Comparison of ENCODE assay signal across 8 mouse cellular contexts in the genomic region with DNA sequence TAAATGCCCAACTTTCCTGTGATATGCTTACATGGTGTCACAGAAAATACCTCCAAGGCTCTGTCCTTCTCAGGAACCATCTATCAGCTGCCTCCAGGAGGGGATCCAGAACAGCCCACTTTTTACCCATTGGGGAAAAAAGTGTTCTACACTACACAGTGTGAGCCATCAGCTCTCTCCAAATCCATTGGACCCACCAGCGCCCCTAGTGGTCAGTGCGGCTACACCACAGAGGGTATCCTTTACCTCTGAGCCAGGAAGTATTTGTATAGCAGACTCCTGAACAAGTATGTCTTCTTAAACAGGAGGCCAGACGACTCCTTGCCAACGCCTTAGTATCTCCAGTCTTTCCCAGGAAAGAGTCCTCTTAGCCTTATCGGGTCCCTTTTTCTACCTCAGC. TPM values are rescaled to one million over a fixed set of nuclear protein-coding genes. Genes with fewer than 3 reads are reported as not detected.
DNase-seq lines count a peak whose midpoint lies in the region; ATAC-seq lines count a peak whose summit lies in the region.

No protein-coding gene starts in this region.

- no peak overlapping the region for H3K27ac ChIP-seq in kidney, embryonic 14.5 days (ENCODE audit: low read depth, low read length)

- H3K36me3 ChIP-seq in kidney, embryonic 14.5 days (ENCODE audit: control insufficient read depth, insufficient read depth, low read length): no peaks in the 10 kb centered on the region

- intact Hi-C loops in gastrocnemius, postnatal 14 days (cut with DNase I; ENCODE audit: low total_unique reads): no loop called here

- no peaks in the 10 kb centered on the region for H3K9me3 ChIP-seq in kidney, embryonic 14.5 days (ENCODE audit: control insufficient read depth, low read length)

- no peak for ATAC-seq in CD4-positive, CD25-positive, alpha-beta regulatory T cell, adult 4 months
- no peak for ATAC-seq in kidney, embryonic 14.5 days (ENCODE audit: low FRiP score, low TSS enrichment)
- peak; percentile 67 for ATAC-seq in megakaryocyte-erythroid progenitor cell, adult 5-6 weeks (replicated peaks; ENCODE audit: low FRiP score, low TSS enrichment, poor library complexity, severe bottlenecking)

- WGBS in kidney, embryonic 14.5 days: 90% methylated on average over 5 of the region's 5 CpGs

- H3K27me3 ChIP-seq in kidney, embryonic 14.5 days (ENCODE audit: control insufficient read depth, insufficient read depth, low read length): no peaks in the 10 kb centered on the region

- H3K4me2 ChIP-seq in kidney, embryonic 14.5 days (replicated peaks; ENCODE audit: low read depth, low read length): no peak overlapping the region

- DNase-seq in CD4-positive, CD25-positive, alpha-beta regulatory T cell, adult 2 months (ENCODE audit: low read depth, low spot score): peak; percentile 39
- DNase-seq in kidney, adult 9 months: peak; percentile 43
- DNase-seq in ZHBTc4 (ENCODE audit: low read depth, low spot score): peak; percentile 42
- DNase-seq in gastrocnemius, postnatal 14 days: peak; percentile 54
- DNase-seq in MN1 (ENCODE audit: low spot score): no peak

- no peak overlapping the region for H3K4me3 ChIP-seq in kidney, embryonic 14.5 days (ENCODE audit: low read length)

- H3K9ac ChIP-seq in kidney, embryonic 14.5 days (ENCODE audit: low read depth, low read length): no peak overlapping the region

- no peaks in the 10 kb centered on the region for H3K4me1 ChIP-seq in kidney, embryonic 14.5 days (ENCODE audit: control insufficient read depth, insufficient read depth, low read length)

RNA-seq across cellular contexts. Expression of gene Nkd2, which starts 32.4 kb away (rescaled TPM):
- under 1 TPM; 0.14 to 0.38 TPM for polyA plus RNA-seq in CD4-positive, CD25-positive, alpha-beta regulatory T cell, adult 4 months (2017; shearing (Covaris generic))
- polyA plus RNA-seq in kidney, embryonic 14.5 days (2014; fragmentation: Nextera tagmentation; extraction: Ambion mirVana): 3.7 and 4.1 TPM in 2 replicates
- 1 to 10 TPM; 1.6 to 2.2 TPM for total RNA-seq in gastrocnemius, postnatal 14 days (2021)
- total RNA-seq in megakaryocyte-erythroid progenitor cell, adult 5-6 weeks (2014; fragmentation: Nextera tagmentation): not detected in 2 replicates
- not detected in 2 replicates for total RNA-seq in megakaryocyte-erythroid progenitor cell, adult 5-6 weeks (2017)

RNA-seq across cellular contexts. Expression of gene Trip13, which starts 57.8 kb away (rescaled TPM):
- 1 to 10 TPM; 1.2 to 2.0 TPM for polyA plus RNA-seq in CD4-positive, CD25-positive, alpha-beta regulatory T cell, adult 4 months (2017; shearing (Covaris generic))
- 44.1 and 54.9 TPM in 2 replicates for polyA plus RNA-seq in kidney, embryonic 14.5 days (2014; fragmentation: Nextera tagmentation; extraction: Ambion mirVana)
- total RNA-seq in gastrocnemius, postnatal 14 days (2021): under 1 TPM; 0.82 to 0.96 TPM
- total RNA-seq in megakaryocyte-erythroid progenitor cell, adult 5-6 weeks (2014; fragmentation: Nextera tagmentation): 37.5 and 52.5 TPM in 2 replicates
- total RNA-seq in megakaryocyte-erythroid progenitor cell, adult 5-6 weeks (2017): 46.2 and 52.3 TPM in 2 replicates

RNA-seq across cellular contexts. Expression of gene Brd9, which starts 57.8 kb away (rescaled TPM):
- polyA plus RNA-seq in CD4-positive, CD25-positive, alpha-beta regulatory T cell, adult 4 months (2017; shearing (Covaris generic)): 10 to 100 TPM; 61.9 to 72.2 TPM
- 41.9 and 47.7 TPM in 2 replicates for polyA plus RNA-seq in kidney, embryonic 14.5 days (2014; fragmentation: Nextera tagmentation; extraction: Ambion mirVana)
- 10 to 100 TPM; 11.0 to 11.9 TPM for total RNA-seq in gastrocnemius, postnatal 14 days (2021)
- total RNA-seq in megakaryocyte-erythroid progenitor cell, adult 5-6 weeks (2014; fragmentation: Nextera tagmentation): 27.7 and 39.5 TPM in 2 replicates
- total RNA-seq in megakaryocyte-erythroid progenitor cell, adult 5-6 weeks (2017): 63.8 and 65.3 TPM in 2 replicates

Comparison
In these comparisons a context has a peak if more than half of its experiments do, and no peak if none do; other contexts are left out.
1. RNA of gene Trip13, which starts 57.8 kb away (total RNA-seq): 37.5 to 52.5 TPM in megakaryocyte-erythroid progenitor cell, adult 5-6 weeks; 0.82 to 0.96 TPM in gastrocnemius, postnatal 14 days; every median in the first group is over 10 times any median in the second.